Mouse (Mus musculus) left cerebral cortex, adult 18-20 months (tissue): ENCODE results near the gene Neurl3. TPM values are rescaled to one million over a fixed set of nuclear protein-coding genes. Genes with fewer than 3 reads are reported as not detected.
A peak's percentile ranks its signal among the peaks of the same experiment; 100 is the strongest.

ENCODE experiments used
- DNase-seq, 2 experiments: peaks; one replicate each; pipeline ENCODE4 v3.0.0; 2021 to 2022; ENCODE audit warnings: low spot score in 2 of 2, mixed read lengths in 1 of 2
- total RNA-seq, 2 experiments: library from RNA; stranded (reverse); gene quantifications; 2 replicates each; pipeline ENCODE4 v1.2.3; 2021

Neurl3 gene
- total RNA-seq, 2 experiments from 2014 or later, result 0.52 to 0.60 TPM

DNA sequence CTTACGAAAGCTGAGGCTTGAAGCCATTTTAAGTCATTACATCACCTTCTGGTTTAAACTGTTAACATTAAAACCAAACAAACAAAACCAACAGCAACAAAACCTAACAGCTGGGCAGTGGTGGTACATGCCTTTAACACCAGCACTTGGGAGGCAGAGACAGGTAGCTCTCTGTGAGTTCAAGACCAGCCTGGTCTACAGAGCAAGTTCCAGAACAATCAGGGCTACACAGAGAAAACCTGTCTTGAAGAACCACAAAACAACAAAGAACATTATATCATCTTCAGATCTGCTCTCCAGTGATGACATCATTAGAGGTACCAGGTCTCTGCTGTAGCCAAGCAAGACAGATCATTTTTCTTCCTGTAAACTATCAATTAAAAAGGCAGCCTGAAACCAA is 14.1 kb downstream of the Neurl3 start:
- no peak for DNase-seq

DNA sequence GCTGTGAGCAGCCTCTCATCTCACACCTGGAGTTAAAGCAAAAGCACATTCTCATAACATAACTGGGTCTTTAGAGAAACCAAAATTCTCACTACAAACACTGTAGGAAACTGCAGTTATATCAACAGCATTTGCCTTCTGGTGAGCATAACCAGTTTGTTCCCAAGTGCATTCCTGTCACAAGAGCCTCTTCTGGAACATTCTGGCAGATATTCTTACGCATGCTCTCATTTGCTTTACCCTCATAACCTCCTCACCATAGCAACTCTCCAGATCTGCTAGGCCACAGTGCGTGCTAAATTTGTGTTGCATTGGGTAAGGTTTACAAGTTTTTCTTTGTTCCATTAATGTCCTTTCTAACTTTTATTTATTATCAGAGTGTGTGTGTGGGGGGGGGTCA is 15.2 kb downstream of the Neurl3 start:
- no peak for DNase-seq

DNA sequence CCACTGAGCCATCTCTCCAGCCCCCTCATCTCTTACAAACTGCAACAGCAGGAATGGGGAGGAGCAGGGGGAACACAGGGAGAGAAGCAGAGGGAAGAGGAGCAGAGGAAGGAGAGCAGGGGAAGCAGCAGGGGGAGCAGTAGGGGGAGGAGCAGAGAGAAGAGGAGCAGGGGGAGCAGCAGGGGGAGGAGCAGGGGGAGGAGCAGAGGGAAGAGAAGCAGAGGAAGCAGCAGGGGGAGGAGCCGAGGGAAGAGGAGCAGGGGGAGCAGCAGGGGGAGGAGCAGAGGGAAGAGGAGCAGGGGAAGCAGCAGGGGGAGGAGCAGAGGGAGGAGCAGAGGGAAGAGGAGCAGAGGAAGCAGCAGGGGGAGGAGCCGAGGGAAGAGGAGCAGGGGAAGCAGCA is 15.8 kb downstream of the Neurl3 start:
- no peak for DNase-seq

DNA sequence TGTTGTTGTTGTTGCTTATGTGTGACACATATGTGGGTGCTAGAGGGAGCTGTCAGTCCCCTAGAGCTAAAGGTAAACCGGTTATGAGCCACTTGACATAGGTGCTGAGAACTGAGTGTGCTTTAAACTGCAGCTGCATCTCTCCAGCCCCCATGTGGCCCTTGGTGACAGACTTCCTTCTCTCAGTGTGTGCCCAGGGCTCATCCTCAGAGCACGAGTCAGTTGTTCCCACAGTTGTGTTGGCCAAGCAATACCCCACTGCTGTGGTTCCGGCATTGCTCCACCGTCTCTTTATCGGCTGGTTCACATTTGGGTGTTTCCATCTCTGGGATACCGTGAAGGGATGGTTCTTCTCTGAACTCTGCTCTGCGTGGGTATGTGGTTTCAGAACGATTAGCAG is 17.2 kb downstream of the Neurl3 start:
- no peak for DNase-seq

DNA sequence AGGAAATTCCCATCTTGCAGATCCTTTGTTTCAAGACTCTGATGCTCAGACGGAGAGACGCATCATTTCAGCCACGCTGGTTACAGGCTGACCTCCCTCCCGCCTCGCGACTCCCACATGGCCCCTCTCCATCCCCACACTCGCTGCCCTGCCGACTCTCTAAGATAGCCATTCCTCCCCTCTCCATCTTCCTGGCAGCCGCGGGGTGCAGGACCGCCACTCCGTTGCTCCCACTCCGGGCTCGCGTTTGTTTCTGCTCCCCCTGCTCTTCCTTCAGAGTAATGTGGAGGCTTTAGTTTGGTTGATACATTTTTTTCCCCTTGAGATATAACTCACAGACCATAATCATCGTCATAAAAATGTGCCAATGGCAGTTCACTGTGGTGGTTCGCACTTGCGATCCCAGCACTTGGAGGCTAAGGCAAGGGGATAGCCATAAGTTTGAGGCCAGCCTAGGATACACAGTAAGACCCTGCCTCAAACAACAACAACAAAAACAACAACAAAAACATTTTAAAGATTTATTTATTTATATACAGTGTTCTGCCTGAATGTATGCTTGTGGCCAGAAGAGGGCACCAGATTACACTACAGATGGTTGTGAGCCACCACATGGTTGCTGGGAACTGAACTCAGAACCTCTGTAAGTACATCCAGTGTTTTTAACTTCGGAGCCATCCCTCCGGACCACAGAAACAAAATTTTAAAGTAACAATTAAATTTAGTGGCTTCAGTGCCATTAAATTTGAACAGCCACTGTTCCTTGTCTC is 18.4 kb downstream of the Neurl3 start:
- DNase-seq, result no peak

DNA sequence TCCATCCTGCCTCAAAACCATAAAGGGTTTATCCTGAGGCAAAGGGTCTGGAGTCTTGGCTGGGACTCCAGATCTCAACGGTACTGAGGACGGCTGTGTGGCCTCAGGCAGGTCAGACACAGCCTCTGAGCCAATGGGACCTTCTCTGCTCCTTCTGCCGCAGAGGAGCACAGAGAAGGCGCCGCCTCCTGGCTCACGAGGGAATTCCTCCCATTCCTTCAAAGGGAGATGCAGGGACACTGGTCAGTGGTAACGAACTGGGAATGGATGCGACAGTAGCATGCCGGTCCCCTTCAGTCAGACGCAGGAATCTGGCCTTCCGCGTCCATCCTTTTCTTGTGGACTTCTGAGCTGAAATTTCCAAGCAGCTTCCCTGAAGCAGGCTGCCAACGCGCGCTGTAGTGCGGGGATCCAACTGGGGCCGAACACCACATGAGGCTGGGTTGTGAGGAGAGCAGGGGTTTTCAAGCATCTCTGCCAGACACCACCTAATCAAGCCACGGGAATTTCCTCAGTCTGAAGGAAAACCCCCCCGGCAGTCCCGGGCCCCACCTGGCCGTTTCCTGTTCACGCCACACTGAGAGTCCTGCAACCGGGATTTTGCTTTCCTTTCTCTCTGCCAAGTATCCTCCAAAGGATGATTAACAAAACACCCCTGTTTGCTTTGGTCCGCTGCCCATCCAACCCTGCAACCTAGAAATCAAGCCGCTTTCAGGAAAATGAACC is 19.7 kb downstream of the Neurl3 start:
- peak in 1 of 2 experiments; percentile 19 for DNase-seq

DNA sequence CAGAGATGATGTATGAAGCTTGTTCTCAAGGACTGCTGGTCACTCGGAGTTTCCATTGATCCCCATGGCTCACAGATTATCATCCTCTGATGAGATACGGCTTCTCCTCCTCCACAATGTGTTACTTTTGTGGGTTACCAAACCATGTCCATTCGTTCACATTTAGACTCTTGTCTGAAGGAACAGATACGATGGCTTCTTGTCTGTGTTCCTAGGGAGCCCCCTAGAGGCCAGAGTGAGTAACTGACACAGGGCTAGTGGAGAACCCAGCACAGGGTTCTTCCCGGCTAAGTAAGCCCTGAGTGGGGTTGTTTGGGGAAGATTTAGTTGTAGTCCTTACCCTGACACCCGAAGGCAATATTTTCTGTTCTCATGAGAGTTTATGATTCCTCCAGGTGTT is 21.7 kb downstream of the Neurl3 start:
- DNase-seq, result peak; percentile 79 to 81

DNA sequence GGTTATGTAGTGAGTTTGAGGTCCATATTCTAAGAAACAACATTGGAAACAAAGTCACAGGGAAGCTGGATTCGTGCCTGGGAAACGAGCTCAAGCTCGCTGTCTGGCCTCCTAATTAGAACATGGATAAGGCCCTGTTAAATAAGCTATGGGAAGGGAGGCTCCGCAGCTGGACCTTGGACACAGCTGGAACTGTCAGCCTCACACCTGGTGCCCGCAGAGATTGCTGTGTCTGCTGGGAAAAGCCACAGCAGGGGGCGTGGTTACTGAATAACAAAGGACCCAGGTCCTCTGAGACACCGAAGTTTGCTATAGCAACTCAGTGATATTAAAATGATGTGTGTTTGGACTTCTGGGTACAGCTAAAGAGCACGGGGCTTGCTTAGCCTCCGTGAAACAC is 23.1 kb downstream of the Neurl3 start:
- DNase-seq, result no peak

DNA sequence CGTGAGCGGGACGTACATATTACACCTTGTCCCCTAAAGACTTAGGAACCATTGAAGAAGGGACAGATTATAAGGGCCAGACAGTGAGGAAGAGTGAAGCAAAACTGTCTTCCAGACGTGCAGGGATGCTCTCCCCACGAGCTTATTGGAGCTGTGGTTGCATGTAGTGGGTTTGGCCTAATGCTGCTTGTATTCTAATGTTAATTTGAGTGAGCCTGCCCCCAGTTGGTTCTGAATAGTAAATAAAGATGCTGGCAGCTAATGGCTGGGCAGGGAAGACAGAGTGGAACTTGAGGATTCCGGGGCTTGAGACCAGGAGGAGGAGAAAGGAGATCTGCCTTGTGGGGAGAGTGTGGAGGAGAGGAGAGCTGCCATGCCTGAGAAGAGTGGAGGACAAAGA is 27.8 kb downstream of the Neurl3 start:
- no peak for DNase-seq

DNA sequence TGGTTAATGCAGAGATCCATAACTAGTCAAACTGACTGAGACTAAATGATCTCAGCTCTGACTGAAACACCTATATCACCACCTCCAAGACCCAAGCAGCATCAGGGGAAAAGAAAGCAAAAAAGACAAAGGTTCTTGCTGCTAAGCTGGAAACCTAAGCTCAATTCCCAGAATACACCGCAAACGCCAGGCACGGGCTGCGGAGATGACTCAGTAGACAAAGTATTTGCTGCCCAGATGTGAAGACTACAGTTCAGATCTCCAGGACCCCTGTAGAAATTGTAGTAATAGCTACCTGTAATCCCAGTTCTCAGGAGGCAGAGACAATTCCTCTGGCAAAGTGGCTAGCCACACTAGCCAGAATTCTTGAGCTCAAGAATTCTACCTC is 29.7 kb downstream of the Neurl3 start:
- no peak for DNase-seq

DNA sequence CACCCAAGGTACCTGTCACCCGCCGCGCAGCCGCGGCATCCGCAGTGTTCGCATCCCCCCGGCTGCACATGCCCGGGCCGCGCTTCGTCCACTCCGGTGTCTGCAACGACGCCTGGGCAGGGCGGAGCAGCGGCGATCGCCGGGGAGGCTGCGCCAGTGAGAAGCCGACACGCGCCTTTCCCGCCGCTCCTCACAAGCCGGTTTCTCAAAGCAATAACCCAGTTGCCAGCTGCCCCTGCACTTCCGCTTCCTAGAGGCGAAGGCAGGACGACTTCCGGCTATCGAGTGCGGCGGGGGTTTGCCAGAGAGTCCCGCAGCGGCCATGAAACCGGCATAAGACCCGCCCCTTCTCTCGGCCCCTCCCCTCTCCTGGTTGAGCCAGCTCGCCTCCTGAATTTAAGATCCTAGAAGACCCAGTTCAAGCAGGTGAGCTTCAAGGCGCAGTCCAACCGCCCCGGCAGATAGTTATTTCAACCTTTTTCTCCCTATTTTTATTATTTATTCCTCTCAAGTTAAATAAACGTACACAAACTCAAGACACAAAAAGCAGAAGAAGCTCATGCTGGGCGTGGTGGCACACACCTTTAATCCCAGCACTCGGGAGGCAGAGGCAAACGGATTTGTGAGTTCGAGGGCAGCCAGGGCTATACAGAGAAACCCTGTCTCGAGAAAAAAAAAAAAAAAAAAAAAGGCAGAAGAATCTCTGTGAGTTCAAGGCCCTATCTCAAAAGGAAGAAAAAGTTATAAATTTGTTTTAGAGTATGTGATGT is 30.2 kb downstream of the Neurl3 start, which contains the start of gene Uggt1:
TSS of gene Uggt1 (minus strand) at position 663 of the 770 bp plus-strand sequence.
- DNase-seq, result peak; percentile 91 to 95

DNA sequence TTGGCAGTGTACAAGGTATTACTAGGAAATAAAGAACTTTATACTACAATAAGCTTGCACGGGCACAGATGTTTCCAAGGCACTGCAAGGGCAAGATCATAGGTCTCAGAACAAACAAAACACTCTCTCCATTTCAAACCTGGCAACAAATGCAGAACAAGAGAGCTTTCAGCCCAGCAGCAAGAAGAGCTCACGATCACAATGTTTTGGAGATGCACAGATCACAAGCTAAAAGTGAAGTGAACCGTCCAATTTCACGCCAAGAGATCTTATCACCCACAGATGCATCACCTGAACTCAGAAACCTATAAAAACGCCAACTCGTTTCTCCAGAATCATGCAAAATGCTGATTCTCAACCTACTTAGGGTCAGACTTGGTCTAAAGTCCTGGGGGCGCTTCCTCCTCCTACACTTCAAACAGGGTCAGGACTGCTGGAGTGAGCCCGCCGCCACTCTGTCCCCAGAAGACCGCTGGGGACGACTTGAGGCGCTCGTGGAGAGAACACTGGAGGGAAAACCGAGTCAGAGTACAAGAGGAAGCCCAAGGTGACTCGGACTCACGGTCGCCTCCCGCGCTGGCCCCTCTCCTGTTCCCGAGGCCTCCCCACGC is 30.9 kb downstream of the Neurl3 start:
- no peak for DNase-seq

DNA sequence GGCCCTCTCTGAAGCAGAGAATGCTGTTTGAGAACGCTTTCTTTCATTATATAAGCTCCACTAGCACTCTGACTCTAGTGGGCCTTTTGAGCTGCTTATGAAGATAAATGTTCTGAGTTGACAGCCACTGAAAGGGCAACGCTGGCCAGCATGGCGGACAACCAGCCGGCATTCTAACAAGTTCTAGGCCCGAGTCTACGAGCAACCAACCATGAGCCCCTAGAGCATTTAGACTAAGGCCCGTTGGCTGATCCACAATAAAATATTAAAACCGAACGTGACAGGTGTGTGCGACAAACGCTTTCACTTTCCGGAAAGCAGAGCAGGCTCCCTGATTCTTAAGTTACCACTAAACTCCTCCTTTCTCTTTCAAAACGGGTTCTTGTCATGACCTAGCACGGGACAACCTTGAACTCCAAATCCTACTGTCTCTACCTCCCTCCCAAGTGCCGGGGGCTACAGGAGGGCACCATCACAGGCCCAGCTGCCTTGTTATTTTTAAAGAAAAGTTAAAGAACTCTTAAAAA is 32.5 kb downstream of the Neurl3 start:
- no peak for DNase-seq

DNA sequence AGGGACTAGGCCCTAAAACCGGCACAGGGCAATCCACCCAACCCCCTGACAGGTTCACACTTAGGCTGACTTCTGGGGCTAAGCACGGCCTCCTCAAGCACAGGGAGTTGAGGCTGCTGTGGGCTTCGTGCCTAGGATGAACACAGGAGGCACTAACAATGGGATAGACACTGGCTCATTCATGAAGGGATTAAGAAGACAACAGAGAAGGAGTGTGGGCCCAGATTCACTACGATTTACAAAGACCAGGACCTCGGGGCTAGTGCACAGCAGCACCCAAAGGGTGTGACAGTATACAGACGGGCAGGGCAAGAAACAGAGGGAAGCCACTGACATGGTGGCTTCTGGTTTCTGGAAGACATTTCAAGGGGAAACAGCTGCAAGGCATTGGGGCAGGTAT is 34.3 kb downstream of the Neurl3 start:
- no peak for DNase-seq

DNA sequence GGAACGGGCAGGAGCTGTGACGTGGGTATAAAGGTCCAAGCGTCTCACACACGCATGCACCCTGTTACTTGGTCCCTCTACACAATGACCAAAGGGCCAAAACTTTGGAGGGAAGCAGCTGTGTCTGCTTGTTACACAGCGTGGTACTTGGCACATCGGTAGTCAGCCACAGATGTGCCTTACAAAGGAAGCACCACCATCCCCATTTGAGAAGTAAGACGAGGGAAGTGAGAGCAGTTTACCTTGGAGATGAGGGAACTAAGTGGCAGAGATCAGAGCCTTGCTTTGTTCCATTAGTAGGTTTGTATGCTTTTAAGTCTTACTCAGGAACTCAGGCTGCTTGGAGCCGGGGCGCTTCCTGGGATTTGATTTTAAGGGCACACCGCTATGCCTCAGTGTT is 35.1 kb downstream of the Neurl3 start:
- no peak for DNase-seq

DNA sequence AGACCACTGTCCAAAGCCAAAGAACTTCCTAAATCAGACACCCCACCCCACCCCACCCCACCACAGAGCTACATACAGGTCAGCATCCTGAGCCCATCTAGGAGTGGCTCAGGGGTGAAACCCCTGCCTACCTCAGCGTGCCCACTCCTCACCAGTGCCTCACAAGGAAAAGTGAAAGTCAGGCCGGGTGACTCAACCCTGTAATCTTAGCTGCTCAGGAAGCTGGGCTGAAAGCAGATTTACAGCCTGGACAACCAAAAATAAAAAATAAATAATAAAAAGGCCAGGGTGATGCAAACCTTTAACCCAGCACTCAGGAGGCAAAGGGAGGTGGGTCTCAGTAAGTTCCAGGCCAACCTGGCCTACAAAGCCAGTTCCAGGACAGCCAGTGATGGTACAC is 38.6 kb downstream of the Neurl3 start:
- DNase-seq, result no peak

DNA sequence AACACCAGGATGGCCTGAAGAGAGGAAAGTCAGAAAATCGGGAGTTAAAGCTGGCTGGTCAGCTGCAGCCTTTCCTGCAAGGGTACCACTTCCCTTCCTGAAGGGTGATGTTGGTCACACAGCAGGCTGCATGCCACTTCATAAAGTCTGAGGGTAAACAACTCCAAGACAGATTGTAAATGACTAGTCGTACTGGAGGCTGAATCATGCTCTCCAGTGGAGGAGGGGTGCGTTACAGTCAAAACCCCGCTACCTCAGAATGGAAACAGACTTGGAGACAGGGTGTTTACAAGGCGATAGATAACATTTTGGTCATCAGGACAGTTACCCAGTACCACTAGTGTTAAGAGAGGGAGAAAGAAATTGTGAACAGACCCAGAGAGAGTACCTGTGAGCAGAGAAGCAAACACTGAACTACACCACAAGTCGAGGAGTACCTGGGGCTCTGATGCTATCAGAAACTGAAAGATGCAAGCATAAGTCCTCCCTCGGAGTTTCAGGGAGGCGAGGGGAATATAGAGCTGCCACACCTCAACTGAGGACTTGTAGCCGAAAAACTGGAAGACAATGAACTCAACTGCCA is 39.3 kb downstream of the Neurl3 start:
- no peak for DNase-seq

DNA sequence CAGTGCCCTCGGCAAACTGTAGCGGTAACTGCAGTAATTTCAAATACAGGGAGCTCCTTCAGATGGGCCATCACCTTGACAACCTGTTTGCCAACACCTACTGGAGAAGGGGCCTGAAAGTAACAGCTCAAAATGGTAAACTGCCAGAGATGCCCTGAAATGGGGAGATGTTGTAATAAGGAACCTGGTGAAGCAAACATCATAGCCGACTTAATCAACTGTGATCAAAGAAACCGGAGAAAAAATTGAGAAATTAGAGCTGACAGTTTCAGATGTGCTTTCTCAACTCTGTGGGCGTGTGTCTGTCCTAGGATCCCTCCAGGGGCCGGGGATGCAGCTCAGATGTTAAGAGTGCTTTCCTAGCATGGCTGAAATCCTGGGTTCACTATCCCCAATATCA is 41.3 kb downstream of the Neurl3 start:
- no peak for DNase-seq

DNA sequence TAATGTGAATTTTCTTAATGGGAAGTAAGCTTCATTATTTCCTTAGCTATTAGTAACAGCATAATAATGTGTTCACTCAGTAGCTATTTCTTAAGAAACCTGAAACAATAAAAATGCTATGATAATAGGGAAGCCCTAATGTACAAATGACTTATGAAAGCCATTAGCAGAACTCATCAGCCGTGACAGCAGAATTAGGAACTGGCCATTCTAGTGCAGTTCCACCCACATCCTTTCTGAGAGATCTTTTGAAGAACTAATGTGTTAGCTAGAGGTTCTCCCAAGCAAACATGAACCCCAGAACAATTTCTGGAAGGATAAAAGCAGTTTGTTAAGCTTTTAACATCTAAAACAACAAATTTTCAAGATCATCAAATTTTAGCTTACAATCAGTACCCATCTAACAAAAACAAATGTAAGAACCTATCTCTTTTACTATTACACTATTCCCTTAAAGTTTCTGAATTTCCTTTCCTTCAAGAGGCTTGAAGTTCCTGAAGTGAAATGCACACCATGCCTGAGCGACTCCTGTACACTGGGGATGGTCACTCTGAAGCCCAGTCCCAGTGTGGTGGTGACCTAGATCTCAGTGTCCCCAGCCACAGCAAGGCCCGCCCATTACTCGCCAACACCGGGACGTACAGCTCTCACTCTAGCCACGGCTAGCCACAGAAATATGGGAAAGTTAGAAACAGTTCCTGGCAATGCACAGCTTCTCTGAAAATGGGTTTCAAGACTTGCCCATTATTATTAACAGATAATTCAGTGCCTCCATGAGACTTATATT is 43.4 kb downstream of the Neurl3 start:
- no peak for DNase-seq

DNA sequence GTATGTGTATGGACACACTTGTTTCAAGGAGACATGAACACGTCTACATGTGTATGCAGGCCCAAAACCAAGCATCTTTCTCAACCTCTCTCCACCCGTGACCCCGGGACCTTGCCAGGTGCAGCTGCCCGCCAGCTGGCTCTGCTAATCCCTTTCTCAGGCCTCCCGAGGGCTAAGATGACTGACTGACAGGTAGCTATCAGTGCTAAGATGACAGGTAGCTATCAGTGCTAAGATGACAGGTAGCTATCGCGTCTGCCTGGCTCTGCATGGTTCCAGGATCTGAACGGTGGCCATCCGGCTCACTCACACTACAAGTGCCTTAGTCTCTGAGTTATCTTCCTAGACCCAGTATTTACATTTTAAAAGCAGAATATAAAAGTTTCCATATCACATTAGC is 46.0 kb downstream of the Neurl3 start:
- no peak for DNase-seq
